Mouse (Mus musculus): Measurements from ENCODE around the gene Ppm1k.
"Not testable (repeated sequence)": the region's sequence is repeated elsewhere in the genome, so short reads cannot be mapped to it uniquely, and the experiment has no call there.

Ppm1k gene

DNA sequence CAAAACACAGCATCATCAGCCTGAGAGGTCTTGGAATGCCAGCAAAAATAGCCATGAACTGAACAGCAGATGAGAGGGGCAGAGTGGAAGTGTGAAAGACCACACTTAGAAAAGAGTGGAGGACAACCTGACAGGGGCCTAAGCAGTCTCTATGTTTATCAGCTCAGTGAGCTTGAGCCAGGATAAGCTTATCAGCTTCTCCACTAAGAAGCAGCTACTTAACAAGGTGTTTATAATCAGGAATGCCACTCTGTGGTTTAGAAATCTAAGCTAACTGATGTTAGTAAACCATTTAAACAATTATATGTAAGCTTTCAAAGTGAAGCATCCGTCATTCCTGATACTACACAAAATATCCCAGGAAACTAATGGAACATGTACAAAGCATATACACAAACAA, 3.2 kb downstream of the Ppm1k start:
- DNase-seq (ENCODE audit: extremely low read depth, low read depth, low spot score), result no peak

DNA sequence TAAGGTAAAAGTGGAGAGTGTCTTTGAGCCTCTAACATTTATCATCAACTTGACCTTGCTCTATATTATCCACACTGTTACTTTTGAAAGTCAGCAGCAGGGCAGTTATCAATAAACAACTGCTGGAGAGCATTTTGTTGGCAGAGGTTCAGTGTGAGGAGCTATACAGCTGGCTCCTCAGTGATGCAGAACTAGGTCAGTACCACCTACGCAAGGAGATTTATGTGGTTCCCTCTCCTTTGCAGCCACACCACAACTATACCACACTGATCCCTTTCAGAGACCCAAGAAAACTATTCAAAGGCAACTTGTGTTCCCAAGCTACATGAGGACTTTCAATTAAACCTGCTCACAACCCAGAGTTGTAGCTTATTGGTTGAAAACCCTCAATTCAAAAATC, 3.8 kb downstream of the Ppm1k start:
- DNase-seq (ENCODE audit: extremely low read depth, low read depth, low spot score), result no peak

GRCm38 (mm10) chr6:57531011-57531410, 4.3 kb downstream of the Ppm1k start:
- DNase-seq (ENCODE audit: extremely low read depth, low read depth, low spot score), result no peak

- DNase-seq (ENCODE audit: extremely low read depth, low read depth, low spot score), result no peak
Observed at GRCm38 (mm10) chr6:57529336-57529845, 5.9 kb downstream of the Ppm1k start.

- no peak for DNase-seq (ENCODE audit: extremely low read depth, low read depth, low spot score)
Observed at GRCm38 (mm10) chr6:57526933-57527332, 8.3 kb downstream of the Ppm1k start.

- DNase-seq (ENCODE audit: extremely low read depth, low read depth, low spot score), result no peak
Observed at GRCm38 (mm10) chr6:57524742-57525141, 10.5 kb downstream of the Ppm1k start.

- no peak for DNase-seq (ENCODE audit: extremely low read depth, low read depth, low spot score)
Observed at GRCm38 (mm10) chr6:57520749-57521652, 14.3 kb downstream of the Ppm1k start.

DNA sequence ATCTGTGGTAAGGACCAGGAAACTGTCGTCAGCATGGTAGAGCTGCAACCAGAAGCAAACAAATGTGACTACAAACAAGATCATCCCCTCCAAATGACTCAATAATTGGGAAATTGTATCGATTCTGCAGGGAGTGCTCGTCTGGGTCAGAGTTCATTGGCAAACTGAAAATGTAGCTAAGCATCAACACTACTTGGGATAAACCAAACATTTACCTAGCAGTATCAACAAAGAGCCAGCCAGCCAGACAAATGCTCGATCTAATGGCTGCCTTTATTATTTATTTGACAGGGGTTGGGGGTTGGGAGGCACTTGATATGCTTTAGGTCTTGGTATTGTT, 21.3 kb downstream of the Ppm1k start:
- DNase-seq (ENCODE audit: extremely low read depth, low read depth, low spot score), result no peak

GRCm38 (mm10) chr6:57513351-57514034, 21.8 kb downstream of the Ppm1k start:
- DNase-seq (ENCODE audit: extremely low read depth, low read depth, low spot score), result no peak

DNA sequence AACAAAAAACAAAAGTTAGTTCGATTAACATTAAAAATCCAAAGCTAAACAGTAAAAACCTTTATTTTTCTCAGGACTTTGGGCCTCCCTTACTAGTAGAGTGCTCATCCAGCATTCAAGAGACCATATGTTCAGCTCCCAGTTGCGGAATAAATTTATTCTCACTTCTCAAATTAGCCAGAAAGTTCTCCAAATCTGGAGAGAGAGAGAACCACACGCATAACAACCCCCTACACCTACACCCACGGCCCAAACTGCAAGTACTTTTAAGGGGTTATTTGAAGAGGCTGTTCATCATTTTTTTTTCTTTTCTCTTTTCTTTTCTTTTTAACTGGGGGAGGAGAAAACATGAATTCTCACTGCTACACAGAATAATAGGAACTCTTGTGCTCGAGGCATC, 23.4 kb downstream of the Ppm1k start:
- no peak for DNase-seq (ENCODE audit: extremely low read depth, low read depth, low spot score)

DNA sequence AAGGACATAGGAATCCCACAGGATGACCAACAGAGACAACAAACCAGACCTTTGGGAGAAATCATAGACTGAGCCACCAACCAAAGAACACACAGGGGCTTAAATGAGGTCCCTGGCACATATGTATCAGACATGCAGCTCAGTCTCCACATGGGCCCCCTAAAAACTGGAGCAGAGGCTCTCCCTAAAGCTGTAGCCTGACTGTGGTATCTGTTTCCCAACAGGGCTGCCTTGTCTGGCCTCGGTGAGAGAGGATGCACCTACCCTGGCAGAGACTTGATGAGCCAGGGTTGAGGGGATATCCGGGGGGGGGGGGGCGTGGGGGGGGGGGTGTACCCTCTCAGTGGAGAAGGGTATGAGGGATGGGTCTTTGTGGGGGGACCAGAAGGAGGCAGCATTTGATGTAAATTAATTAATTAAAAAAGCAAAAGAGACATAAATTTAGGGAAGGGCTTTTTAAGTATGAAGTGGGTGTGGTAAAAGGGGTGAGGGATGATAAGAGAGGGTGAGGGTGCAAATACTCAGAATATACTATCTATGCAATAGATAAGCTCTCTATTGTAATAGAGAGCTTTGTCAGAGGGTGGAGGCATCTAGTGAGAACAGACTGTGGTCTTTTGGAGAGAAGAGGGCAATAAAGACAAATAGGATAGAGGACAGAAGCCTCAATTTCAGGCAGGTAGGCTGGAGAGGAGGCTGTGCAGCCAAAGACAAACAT, 31.4 kb downstream of the Ppm1k start:
- DNase-seq (ENCODE audit: extremely low read depth, low read depth, low spot score), result no peak

GRCm38 (mm10) chr6:57499209-57499608, 36.1 kb downstream of the Ppm1k start:
- DNase-seq (ENCODE audit: extremely low read depth, low read depth, low spot score), result no peak

GRCm38 (mm10) chr6:57468161-57468560, 67.1 kb downstream of the Ppm1k start:
- DNase-seq (ENCODE audit: extremely low read depth, low read depth, low spot score), result not testable (repeated sequence)
